Mouse (Mus musculus) thymus, adult 2 months (tissue): ENCODE measurements around the gene Mtrex. TPM values are rescaled to one million over a fixed set of nuclear protein-coding genes. Genes with fewer than 3 reads are reported as not detected.

Experiments used
- DNase-seq: peaks from one replicate; pipeline ENCODE4 v3.0.0; 2021
- H3K27ac ChIP-seq: fragments of 200-500 bp; 2 replicates; pipeline ENCODE4 v1.5.1; 2012; ENCODE audit warnings: low read length, control low read depth; ENCODE audit not compliant: control insufficient read depth, insufficient read depth
- H3K27me3 ChIP-seq: fragments of 200-500 bp; 2 replicates; pipeline ENCODE4 v1.6.1; 2012; ENCODE audit warnings: mild to moderate bottlenecking, low read length, moderate library complexity, mixed read lengths; ENCODE audit not compliant: control insufficient read depth, insufficient read depth
- H3K36me3 ChIP-seq: fragments of 200-500 bp; 2 replicates; pipeline ENCODE4 v1.6.1; 2012; ENCODE audit warnings: mild to moderate bottlenecking, low read length, moderate library complexity; ENCODE audit not compliant: control insufficient read depth, insufficient read depth
- H3K4me1 ChIP-seq: fragments of 200-500 bp; replicated peaks from 2 replicates; pipeline ENCODE4 v1.6.1; 2012; ENCODE audit warnings: low read length; ENCODE audit not compliant: control insufficient read depth, insufficient read depth
- H3K4me3 ChIP-seq: fragments of 200-500 bp; 2 replicates; pipeline ENCODE4 v1.5.1; 2012; ENCODE audit warnings: mild to moderate bottlenecking, low read length, control low read depth, moderate library complexity; ENCODE audit not compliant: control insufficient read depth, insufficient read depth
- CTCF ChIP-seq: fragments of 200-500 bp; IDR thresholded peaks from 2 replicates; pipeline ENCODE4 v1.5.1; 2012; ENCODE audit warnings: mild to moderate bottlenecking, control low read depth, low read length, moderate library complexity, borderline replicate concordance; ENCODE audit not compliant: control insufficient read depth, poor library complexity, insufficient read depth; ENCODE audit errors: extremely low read depth
- POLR2A ChIP-seq: fragments of 200-500 bp; IDR thresholded peaks from 2 replicates; pipeline ENCODE4 v1.6.1; 2012; ENCODE audit warnings: mild to moderate bottlenecking, low read length, control low read depth, moderate library complexity; ENCODE audit not compliant: control insufficient read depth, poor library complexity, insufficient read depth; ENCODE audit errors: extremely low read depth
- WGBS: fragments of 180-500 bp; shearing (Covaris S2); methylation state at CpG from one replicate; pipeline ENCODE4 v1.1.7; 2018; 5-methylcytosine and 5-hydroxymethylcytosine counted together
- polyA plus RNA-seq: library from polyadenylated mRNA; depleted of rRNA; stranded (reverse); fragments of >200 nt; gene quantifications from 2 replicates; pipeline ENCODE4 v1.2.3, GENCODE M21; 2012

Gene Mtrex
- polyA plus RNA-seq, 1 experiment, result 14.5 TPM

- H3K4me3 ChIP-seq, result no peak overlapping the region
- H3K36me3 ChIP-seq, result peaks cover 12% of the 10 kb centered on the region
- H3K27me3 ChIP-seq, result no peaks in the 10 kb centered on the region
- 88% methylated on average over 3 of the region's 3 CpGs for WGBS
- no peak for DNase-seq
- H3K4me1 ChIP-seq, result no peaks in the 10 kb centered on the region
- TF ChIP-seq CTCF, result no peak
- no peak for TF ChIP-seq POLR2A
- H3K27ac ChIP-seq, result no peak overlapping the region
These were observed 64.9 kb downstream of the Mtrex start for GRCm38 (mm10) chr13:112862342-112862741.

DNA sequence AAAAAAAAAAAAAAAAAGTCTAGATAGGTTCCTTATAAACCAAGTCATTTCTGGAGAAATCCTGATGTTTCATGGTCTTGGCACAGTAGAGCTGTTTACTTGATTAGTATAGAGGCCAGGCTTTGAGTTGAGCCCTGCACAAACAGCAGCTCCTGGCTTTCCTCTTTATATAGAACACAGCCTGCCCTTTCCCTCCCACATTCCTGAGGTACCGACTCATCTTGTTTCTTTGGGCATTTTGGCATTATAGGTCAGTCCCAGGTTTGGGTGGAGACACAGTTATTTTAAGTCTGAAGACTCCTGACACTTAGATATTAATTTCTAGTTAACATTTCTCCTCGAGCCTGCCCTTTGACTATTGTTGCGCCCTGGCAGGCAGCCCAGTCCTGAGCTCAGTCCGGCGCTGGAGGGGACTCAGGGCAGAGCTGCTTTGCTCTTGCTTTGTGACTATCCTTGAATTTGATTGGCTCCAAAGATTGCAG lies 65.3 kb downstream of the Mtrex start:
- H3K27ac ChIP-seq, result no peak overlapping the region

DNA sequence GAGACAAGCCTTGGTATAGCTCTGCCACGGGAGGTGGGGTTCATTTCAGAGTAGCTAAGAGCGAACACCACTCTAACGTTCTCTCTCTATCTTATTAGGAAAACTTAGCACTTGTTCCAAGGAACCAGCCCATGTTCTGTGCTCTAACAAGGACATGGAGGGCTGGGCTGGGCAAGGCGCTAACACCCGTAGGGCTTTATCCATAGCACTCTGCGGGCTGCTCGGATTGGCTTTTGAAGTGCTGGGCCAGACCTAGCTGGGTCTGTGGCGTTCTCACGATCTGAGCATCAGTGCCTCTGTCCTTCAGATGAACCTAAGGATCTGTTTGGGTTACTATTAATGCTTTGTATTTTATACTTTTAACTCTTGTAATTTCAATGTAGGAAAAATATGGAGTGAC lies 66.3 kb downstream of the Mtrex start:
- no peaks in the 10 kb centered on the region for H3K4me1 ChIP-seq
- 97% methylated on average over 9 of the region's 9 CpGs for WGBS
- no peak overlapping the region for H3K27ac ChIP-seq
- H3K27me3 ChIP-seq, result no peaks in the 10 kb centered on the region
- no peak overlapping the region for H3K4me3 ChIP-seq
- TF ChIP-seq CTCF, result no peak
- no peak for TF ChIP-seq POLR2A
- H3K36me3 ChIP-seq, result no peaks in the 10 kb centered on the region; the same call in 1 of the 2 replicates
- no peak for DNase-seq

More for the DNA sequence above, 65.3 kb downstream of the Mtrex start:
- WGBS, result 87% methylated on average over 5 of the region's 5 CpGs
- no peaks in the 10 kb centered on the region for H3K4me1 ChIP-seq
- H3K36me3 ChIP-seq, result peaks cover 7% of the 10 kb centered on the region; the same call in 1 of the 2 replicates
- no peak for DNase-seq
- TF ChIP-seq CTCF (no peak), POLR2A (no peak)
- H3K4me3 ChIP-seq, result no peak overlapping the region
- H3K27me3 ChIP-seq, result no peaks in the 10 kb centered on the region

- Histone ChIP-seq H3K27ac (no peak overlapping the region), H3K4me3 (no peak overlapping the region), H3K27me3 (no peaks in the 10 kb centered on the region), H3K4me1 (no peaks in the 10 kb centered on the region), H3K36me3 (no peaks in the 10 kb centered on the region)
- TF ChIP-seq POLR2A, result no peak
- TF ChIP-seq CTCF, result no peak
- no peak for DNase-seq
- WGBS, result 93% methylated on average over 2 of the region's 2 CpGs
These were observed 66.8 kb downstream of the Mtrex start for GRCm38 (mm10) chr13:112860370-112860769.

DNA sequence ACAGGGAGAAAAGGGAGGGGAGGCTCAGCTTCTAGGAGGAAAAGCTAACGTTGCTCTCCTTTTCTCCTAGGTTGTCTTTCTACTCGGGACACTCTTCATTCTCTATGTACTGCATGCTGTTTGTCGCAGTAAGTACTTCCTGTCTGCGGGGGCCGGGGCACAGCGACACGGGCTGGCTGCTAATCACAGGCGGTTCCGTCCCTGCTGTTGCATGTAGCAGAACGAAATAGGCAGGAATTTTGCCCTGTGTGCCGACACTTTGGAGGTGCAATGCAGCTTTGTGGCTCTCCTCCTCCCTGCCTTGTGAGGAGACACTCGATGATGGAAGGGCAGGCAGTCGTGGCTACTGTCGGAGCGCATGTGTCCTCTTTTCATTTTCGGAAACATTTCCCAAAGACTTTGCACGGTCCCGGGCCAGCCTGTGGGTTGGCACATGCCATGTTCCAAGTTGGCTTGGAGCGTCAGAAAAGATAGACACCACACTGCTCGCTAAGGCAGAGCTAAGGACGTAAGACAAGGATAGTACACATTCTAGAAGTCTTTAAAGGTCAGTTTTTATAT lies 67.5 kb downstream of the Mtrex start:
- H3K4me3 ChIP-seq, result no peak overlapping the region

GRCm38 (mm10) chr13:112857921-112858320 lies 69.3 kb downstream of the Mtrex start:
- TF ChIP-seq CTCF (no peak), POLR2A (no peak)
- DNase-seq, result no peak
- Histone ChIP-seq H3K27ac (no peak overlapping the region), H3K4me1 (no peaks in the 10 kb centered on the region), H3K4me3 (no peak overlapping the region), H3K36me3 (no peaks in the 10 kb centered on the region), H3K27me3 (no peaks in the 10 kb centered on the region)
- WGBS, result 97% methylated on average over 7 of the region's 7 CpGs

More for the DNA sequence above, 67.5 kb downstream of the Mtrex start:
- Histone ChIP-seq H3K27me3 (no peaks in the 10 kb centered on the region), H3K4me1 (no peaks in the 10 kb centered on the region), H3K27ac (no peak overlapping the region), H3K36me3 (no peaks in the 10 kb centered on the region)
- 84% methylated on average over 21 of the region's 21 CpGs for WGBS
- DNase-seq, result no peak
- TF ChIP-seq POLR2A (no peak), CTCF (no peak)
